Mouse (Mus musculus) lung, adult 2 months (tissue): Measurements from ENCODE around the gene Aldh3b2. TPM values are rescaled to one million over a fixed set of nuclear protein-coding genes. Genes with fewer than 3 reads are reported as not detected.

ENCODE experiments used
- DNase-seq: peaks from one replicate; pipeline ENCODE4 v3.0.0; 2022
- H3K4me1 ChIP-seq: fragments of 200-500 bp; 2 replicates; pipeline ENCODE4 v1.6.1; 2011; ENCODE audit warnings: low read length; ENCODE audit not compliant: control insufficient read depth, insufficient read depth
- H3K4me3 ChIP-seq: fragments of 200-500 bp; replicated peaks from 2 replicates; pipeline ENCODE3; 2011; ENCODE audit warnings: low read depth, mild to moderate bottlenecking, control low read depth, low read length; ENCODE audit errors: extremely low read depth
- CTCF ChIP-seq: fragments of 200-500 bp; IDR thresholded peaks from 2 replicates; pipeline ENCODE4 v1.5.1; 2011; ENCODE audit warnings: mild to moderate bottlenecking, low read length, control low read depth; ENCODE audit not compliant: insufficient read depth
- POLR2A ChIP-seq: fragments of 200-500 bp; IDR thresholded peaks from 2 replicates; pipeline ENCODE4 v1.6.1; 2011; ENCODE audit warnings: low read depth, mild to moderate bottlenecking, control low read depth, low read length, borderline replicate concordance; ENCODE audit errors: extremely low read depth
- WGBS: fragments of 180-500 bp; shearing (Covaris S2); methylation state at CpG from one replicate; pipeline ENCODE4 v1.1.7; 2018; 5-methylcytosine and 5-hydroxymethylcytosine counted together
- polyA plus RNA-seq: library from polyadenylated mRNA; depleted of rRNA; stranded (reverse); fragments of >200 nt; gene quantifications from 2 replicates; pipeline ENCODE4 v1.2.3, GENCODE M21; 2012

The Aldh3b2 gene
- polyA plus RNA-seq, 1 experiment, result 21.7 TPM

DNA sequence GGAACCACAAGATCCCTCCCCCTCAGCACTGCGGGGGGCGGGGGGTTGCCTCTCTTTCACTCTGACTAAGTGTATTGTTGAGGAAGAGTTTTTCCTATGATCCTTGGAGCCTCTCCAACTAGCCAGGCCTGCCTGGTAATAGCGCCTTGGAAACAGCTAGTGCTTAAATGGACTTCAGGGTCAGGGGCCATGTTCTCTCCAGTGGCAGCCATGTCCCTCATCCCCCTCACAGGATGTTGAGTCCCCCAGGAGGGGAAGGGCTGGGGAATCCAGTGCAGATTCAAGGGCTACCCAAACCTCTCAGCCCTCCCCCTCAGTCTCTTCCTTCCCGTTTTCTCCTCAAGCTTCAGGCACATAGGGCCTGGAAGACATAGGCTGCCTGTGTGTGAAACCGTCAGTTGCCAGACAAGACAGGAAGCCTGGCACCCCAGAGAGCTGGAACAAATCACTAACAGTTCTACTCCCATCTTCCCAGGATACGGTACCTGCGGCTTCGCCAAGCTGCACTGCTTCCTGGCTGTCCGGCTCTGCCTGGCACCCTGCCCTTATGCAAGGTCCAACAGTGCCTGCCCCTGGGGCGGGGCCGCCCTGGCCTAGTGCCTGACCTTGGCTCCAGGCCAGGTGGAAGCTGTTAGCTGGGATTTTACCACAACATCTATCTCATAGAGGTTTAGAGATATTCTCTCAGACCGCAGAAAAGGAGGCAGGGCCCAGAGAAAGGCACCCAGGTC is 42.8 kb upstream of the Aldh3b2 start, which contains the start of gene Aldh3b1:
Aldh3b1 (minus strand) TSS at position 598 of the 731 bp plus-strand sequence.
- H3K4me1 ChIP-seq, result peaks cover 24% of the 10 kb centered on the region
- 4% methylated on average over 12 of the region's 12 CpGs for WGBS
- no peak for TF ChIP-seq CTCF
- peak; percentile 61; the same call in 1 of the 2 replicates for TF ChIP-seq POLR2A
- peak within 1 kb of the TSS; percentile 53 for H3K4me3 ChIP-seq
- DNase-seq, result peak; percentile 96

DNA sequence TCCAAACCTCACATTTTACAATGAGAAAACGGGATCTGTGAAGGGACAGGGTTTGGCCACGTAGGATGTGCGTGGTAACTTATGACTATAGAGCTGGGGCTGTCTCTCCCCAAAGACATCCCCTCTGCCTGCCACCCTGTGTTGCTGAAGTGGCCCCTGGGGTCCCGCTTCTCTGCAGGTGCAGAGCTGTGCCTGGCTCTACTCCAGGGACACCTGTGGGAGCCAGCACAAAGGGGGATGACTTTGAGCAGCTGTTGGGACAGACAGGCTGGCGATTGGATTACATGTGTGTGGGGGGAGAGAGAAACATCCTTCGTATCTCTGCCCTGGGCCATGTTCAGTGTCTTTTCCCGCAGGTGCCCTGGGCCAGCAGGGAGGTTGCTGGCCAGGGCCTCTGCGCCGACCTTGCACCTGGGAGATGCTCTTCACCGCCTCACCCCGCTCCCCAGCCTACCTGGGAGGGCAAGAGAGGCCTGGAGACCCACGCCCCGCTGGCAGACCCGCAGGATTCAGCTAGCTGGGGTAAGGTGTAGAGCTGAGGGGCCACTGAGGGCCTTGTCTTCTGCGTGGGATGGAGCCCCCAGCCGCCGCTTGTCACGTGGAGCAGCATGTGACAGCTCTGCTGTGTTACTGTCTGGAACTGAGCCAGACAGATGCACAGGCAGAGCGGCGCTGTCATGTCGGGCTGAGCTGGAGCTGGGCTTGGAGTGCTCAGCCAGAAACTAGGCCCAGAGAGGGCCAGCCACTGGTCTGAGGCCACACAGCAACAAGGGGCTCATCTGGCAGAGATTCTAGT is 41.7 kb upstream of the Aldh3b2 start:
- no peak for DNase-seq
- peaks cover 23% of the 10 kb centered on the region for H3K4me1 ChIP-seq
- TF ChIP-seq POLR2A (no peak), CTCF (no peak)
- 67% methylated on average over 21 of the region's 21 CpGs for WGBS
- H3K4me3 ChIP-seq, result no peak overlapping the region

DNA sequence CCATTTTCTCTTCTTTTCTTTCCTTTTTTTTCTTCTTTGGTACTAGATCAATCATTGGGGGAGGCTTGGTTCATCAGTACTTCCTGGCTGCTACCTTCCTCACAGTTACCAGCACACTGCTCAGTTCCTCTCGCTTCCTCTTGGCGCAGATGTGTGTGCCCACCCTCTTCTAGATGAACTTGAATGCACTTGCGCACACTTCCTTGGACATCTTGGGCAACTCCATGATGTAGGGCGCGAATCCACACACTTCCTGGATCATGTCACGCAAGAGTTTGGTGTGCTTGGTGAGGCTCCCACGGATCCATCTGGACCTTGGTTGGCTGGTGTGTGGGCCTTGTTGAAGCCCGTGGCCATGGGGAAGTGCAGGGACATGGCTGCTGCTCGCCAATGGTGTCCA is 40.4 kb upstream of the Aldh3b2 start:
- DNase-seq, result no peak
- 84% methylated on average over 9 of the region's 9 CpGs for WGBS
- Histone ChIP-seq H3K4me3 (no peak overlapping the region), H3K4me1 (peaks cover 20% of the 10 kb centered on the region)
- TF ChIP-seq POLR2A, result no peak
- no peak for TF ChIP-seq CTCF

- TF ChIP-seq CTCF, result no peak
- peak; percentile 74; the same call in 1 of the 2 replicates for TF ChIP-seq POLR2A
- DNase-seq, result peak; percentile 68
- Histone ChIP-seq H3K4me1 (peaks cover 5% of the 10 kb centered on the region), H3K4me3 (peak within 1 kb of the TSS; percentile 86)
- 4% methylated on average over 42 of the region's 42 CpGs for WGBS
These were observed 36.9 kb upstream of the Aldh3b2 start, which contains the start of gene Unc93b1 for GRCm38 (mm10) chr19:3935032-3935895. Gene Unc93b1, plus strand, starts transcription at chr19:3935186.

GRCm38 (mm10) chr19:3935896-3936850 is 36.0 kb upstream of the Aldh3b2 start:
- Histone ChIP-seq H3K4me1 (peaks cover 4% of the 10 kb centered on the region), H3K4me3 (peak overlapping the region; percentile 86)
- 12% methylated on average over 22 of the region's 22 CpGs for WGBS
- TF ChIP-seq POLR2A (peak; percentile 55; the same call in 1 of the 2 replicates), CTCF (no peak)
- DNase-seq, result peak; percentile 71

DNA sequence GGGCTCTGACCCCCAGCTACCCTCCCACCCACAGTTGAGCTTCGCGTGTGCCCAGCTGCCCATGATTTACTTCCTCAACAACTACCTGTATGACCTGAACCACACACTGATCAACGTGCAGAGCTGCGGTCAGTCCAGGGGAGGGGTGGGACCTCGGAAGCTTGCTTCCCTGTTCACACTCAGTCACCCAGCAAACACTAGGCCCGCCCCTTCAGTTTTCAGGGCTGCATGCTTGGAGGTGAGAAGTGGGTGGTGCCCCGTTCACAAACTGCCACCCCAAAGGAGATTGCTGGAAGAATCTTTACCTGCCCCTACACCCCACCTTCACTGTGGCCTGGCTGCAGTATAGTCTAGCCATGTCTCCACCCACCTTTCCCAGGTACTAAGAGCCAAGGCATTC is 29.8 kb upstream of the Aldh3b2 start:
- Histone ChIP-seq H3K4me1 (no peaks in the 10 kb centered on the region), H3K4me3 (no peak overlapping the region)
- no peak for TF ChIP-seq CTCF
- TF ChIP-seq POLR2A, result no peak
- WGBS, result 79% methylated on average over 7 of the region's 7 CpGs
- DNase-seq, result no peak

- peak; percentile 71 for DNase-seq
- H3K4me1 ChIP-seq, result no peaks in the 10 kb centered on the region
- H3K4me3 ChIP-seq, result no peak overlapping the region
- WGBS, result 32% methylated on average over 27 of the region's 27 CpGs
- no peak for TF ChIP-seq CTCF
- TF ChIP-seq POLR2A, result no peak
These were observed 29.0 kb upstream of the Aldh3b2 start for GRCm38 (mm10) chr19:3942986-3943735.
